Mouse (Mus musculus) embryo, embryonic 11.5 days (tissue): ENCODE data around the gene Asprv1.

ENCODE experiments used
- DNase-seq: peaks from one replicate; pipeline ENCODE4 v3.0.0-alpha.2; 2012; ENCODE audit warnings: low read depth, low spot score

The Asprv1 gene

DNA sequence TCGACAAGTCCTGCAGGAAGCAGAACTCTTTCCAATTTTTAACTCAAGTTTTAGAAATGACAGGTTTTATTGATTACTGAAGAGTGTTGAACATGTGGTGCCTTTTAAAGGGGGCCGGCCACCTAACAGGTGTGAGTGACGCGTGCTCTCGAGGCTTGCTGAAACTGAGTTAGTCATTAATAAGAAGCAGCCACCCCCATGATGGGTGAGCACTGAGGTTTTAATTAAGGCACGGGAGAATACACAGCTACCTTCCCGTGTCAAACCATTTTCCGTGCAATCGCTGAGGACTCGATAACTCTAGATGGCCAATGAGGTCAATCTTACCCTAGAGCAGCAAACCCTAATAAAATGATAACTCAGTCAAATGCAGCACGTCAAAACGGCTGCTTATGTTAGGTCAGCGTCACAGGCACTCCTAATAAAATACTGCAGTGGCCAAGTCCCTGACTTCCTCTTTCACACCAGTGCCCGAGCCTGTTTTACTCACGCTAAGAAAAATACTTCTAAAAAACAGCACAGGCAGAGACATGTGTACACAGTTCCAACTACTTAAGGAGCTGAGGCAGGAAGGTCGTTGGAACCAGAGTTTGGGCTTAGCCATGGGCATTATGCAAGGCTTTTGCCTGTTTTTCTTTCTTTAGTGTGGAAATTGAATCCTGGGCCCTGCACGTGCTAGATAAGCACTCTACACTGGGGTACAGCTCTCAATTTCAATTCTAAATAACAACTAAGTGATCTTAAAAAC is 37.8 kb downstream of the Asprv1 start:
- no peak for DNase-seq

DNA sequence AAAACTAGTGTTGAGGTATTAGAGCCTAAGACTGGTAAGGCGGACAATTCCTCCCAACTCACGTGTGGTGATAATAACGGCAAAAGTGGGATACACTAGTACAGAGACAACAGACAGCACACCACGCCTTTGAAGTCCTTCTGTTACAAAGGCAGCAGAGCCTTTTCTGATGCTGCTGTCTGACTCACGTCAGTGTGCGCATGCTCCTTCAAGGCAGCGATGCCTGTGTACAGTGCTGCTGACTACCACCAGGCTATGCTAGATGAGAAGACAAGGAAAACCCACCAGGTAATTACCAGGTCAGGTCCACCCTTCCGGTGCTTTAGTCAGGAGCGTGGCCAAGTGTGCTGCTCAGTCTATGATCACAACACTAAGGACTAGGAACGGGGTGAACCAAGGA is 39.1 kb downstream of the Asprv1 start:
- DNase-seq = no peak

DNA sequence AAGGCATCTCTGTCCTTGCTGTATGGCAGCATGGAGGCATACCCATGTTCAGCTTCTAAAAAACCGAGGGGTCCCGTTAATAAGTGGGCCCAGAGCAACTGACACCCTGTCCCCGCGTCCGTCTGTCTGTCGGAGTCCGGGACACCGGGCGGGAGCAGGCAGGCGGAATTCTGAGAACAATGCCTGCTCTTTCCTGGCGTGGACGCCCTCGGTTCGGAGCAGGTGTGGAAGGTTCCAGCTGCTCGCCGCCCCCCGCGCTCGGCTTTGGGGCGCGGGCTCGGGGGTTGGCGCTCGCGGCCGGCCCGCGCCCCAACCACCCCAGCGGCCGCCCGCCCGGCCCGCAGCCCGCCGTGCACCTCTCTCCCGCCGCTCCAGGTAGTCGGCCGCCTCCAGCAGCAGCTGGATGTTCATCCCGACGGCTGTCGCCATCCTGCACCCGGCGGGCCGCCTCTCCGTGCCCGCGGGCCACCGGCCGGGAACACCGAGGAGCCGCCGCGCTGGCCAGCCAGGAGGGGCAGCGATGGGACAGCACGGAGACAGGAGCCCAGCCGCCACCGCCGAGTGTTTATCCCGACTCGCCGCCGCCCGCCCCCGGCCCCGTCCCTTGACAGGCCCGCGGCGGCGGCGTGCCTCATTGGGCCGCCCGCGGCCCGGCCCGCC is 40.7 kb downstream of the Asprv1 start, which contains the start of gene Mxd1:
TSS of gene Mxd1 (minus strand) at position 582 of the 660 bp plus-strand sequence.
- DNase-seq = no peak

DNA sequence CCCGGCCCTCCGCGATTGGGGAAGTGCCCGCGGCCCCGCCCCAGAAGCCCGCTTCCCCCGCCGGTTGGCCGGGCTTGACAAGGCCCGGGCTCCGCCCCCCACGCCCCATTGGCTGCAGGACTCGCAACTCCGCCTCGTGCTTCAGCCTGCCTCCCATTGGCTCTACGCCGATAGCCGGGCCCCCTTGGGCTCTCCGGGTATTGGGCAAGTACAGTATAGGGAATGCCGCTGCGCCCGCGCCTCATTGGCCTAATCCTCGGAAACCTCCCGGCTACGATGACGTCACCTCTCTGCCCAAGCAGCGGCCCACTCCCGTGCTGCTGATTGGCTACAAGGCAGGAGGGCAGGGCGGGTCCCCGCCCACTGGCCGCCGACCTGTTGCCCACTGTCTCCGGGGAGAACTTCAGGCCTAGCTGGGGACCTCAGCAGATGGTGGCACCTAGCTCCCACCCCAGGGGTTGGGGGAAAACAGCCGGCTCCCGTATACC is 41.3 kb downstream of the Asprv1 start:
- DNase-seq = peak; percentile 99

DNA sequence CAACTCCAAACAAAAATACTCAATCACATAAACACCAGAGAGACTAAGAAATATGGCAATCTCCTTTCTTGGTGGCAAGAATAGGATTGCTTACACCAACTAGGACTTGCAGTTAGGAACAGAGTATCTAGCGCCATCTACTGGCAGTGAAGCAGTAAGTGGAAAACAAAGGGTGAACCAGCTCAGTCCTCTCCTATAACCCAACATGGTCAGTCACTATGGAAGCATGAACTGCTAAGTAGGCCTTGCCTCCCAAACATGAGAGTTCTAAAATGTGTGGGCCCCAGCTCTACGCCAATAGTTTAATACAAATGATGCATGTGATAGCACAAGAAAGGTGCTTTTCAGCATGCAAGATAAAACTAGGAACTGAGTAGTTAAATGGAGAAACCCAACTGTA is 42.9 kb downstream of the Asprv1 start:
- DNase-seq = peak; percentile 75

DNA sequence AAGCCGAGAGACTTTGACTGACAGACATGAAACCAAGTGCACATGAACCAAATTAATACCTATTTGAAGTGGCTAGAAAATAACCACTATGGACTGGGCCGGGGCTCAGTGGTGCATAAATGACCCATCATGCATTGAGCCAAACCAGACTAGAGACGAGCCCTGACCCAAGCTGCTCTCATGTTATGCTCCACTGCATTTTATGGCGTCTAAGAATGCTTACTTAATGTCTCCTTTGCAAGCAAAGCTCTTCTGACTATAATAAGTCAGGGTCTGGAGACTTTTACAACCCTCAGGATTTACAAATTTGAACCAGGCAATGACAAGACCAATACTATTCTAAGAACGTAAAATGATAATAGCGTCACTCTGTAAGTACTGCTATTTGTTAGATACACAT is 50.4 kb downstream of the Asprv1 start:
- DNase-seq = no peak
